Mouse (Mus musculus) CD4-positive naive resting alpha-beta T cell, adult 76 days (primary cell): ENCODE data around the gene Raet1e. TPM values are rescaled to one million over a fixed set of nuclear protein-coding genes. Genes with fewer than 3 reads are reported as not detected.

Experiments used
- total RNA-seq: library from RNA; stranded (reverse); gene quantifications from one replicate; pipeline ENCODE4 v1.2.4, GENCODE M21; 2023

Gene Raet1e
- 0.47 TPM for total RNA-seq

DNA sequence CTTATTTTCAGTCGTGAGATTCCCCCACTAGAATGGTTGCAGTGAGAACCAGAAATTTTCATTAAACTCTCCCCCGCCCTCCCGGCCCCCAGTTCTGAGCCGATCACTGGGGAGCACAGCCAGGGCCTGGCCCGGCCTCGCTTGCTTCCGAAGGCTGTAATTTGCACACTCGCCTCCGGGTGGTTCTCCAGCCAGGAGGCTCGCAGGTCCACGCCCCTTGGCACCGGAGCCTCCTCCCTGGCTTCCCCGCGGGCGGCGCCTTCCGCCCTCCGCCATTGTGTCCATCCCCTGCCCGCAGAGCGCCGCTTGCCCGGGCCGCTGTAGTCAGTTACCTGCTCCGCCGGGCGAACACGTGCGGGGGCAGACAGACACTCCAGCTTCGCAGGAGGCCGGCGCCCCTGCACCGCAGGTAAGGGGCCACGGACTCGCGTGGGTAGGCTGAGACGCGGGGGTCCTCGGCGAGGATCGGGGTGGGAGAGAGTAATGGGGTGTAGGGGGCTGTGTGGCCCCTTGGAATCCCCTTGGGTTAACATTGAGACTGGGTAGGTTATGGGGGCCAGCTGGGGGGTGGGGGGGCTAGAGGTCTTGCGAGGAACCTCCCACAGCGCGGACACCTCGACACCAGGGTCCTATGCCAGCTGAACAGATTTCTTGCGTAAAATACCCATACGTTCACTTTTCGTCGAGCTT lies at the start of gene Raet1e, which contains the start of gene H60b:
Raet1e (plus strand) TSS at position 260 of the 690 bp plus-strand sequence.
H60b (plus strand) TSS at position 277 of the 690 bp plus-strand sequence.

DNA sequence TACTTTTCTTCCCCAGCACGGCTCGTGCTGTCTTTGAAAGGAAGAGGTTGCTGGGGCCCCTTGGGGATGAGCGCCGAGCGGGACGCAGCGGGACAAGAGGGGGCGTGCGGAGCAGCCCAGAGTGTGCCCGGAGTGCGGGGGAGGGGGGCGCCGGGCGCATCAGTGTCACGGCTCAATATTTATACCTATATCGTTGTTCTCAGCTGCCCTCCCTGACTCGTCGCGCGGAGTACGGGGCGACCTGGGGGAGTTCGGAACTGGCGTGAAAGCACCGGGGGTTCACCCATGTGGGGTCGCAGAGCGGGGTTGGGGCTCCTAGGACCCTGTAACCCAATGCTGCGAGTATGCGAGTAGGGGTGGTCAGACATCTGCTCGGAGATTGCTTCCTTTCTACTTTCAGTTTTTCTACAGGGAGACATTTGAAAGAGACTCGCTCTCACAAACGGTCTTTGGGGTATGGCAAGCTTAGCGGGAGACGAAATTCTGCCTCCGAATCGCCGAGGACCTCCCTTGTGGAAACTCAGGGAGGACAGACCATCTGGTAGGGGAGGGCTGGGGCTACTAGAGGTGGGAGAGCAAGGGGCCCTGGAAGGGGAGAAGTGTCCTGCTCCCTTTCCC lies 9.2 kb upstream of the Raet1e start, which contains the start of gene E030030I06Rik:
E030030I06Rik (minus strand) TSS at position 198 of the 618 bp plus-strand sequence.

DNA sequence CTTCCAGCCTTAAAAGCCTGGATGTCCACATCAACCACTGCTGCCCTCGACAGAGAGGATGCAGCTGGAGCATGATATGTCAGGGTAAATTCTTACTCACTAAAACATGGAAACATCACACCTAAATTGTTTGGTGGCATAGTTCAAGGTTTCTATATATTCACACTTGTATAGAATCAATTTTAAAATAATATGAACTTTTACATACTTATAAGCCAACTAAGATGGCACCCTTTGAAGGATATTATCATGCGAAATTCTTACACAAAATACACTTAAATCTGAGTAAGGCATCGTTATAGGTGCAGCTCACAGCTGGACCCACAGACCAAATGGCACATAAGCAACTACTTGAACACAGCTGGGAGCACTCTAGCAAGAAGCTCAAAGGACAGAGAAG lies 201.9 kb downstream of the Raet1e start, which contains the start of gene Raet1d:
Raet1d (plus strand) TSS at position 301 of the 400 bp plus-strand sequence.

Other genes with a start within 250 kb of the Raet1e start
- not detected for gene 4930444G20Rik, start 90.5 kb upstream of the Raet1e start, total RNA-seq
- gene E030030I06Rik, start 9.3 kb upstream of the Raet1e start, total RNA-seq = 27.8 TPM
- 0.53 TPM for gene H60b, start within 50 bp of the Raet1e start, total RNA-seq
- gene Raet1d, start 202.0 kb downstream of the Raet1e start, total RNA-seq = not detected